Mouse (Mus musculus) common myeloid progenitor, adult 5-6 weeks (primary cell): ENCODE results near the gene Car8. TPM values are rescaled to one million over a fixed set of nuclear protein-coding genes. Genes with fewer than 3 reads are reported as not detected.

ENCODE experiments used
- ATAC-seq: replicated peaks from 2 replicates; pipeline ENCODE4 v1.8.0; 2016; ENCODE audit warnings: low read depth, mild to moderate bottlenecking, moderate TSS enrichment, inconsistent platforms; ENCODE audit not compliant: poor library complexity, severe bottlenecking
- total RNA-seq: library from RNA; stranded (forward); fragments of 200-1000, 187-1606 nt; gene quantifications from 2 replicates; pipeline ENCODE4 v1.2.3, GENCODE M21; 2017

Car8 gene
- total RNA-seq, result 0.18 and 0.68 TPM in 2 replicates

GRCm38 (mm10) chr4:8238560-8239305, at the start of gene Car8:
Car8 (minus strand) TSS chr4:8239041.
- ATAC-seq, result peak; percentile 88

- ATAC-seq, result peak; percentile 97
Observed at GRCm38 (mm10) chr4:8284934-8285333, 46.1 kb upstream of the Car8 start.

GRCm38 (mm10) chr4:8278159-8278558, 39.3 kb upstream of the Car8 start:
- ATAC-seq, result no peak

- ATAC-seq, result no peak
Observed at GRCm38 (mm10) chr4:8249805-8250204, 11.0 kb upstream of the Car8 start.

- no peak for ATAC-seq
Observed at GRCm38 (mm10) chr4:8245495-8246063, 6.7 kb upstream of the Car8 start.

GRCm38 (mm10) chr4:8245062-8245461, 6.2 kb upstream of the Car8 start:
- no peak for ATAC-seq

- no peak for ATAC-seq
Observed at GRCm38 (mm10) chr4:8239699-8240098, 858 bp upstream of the Car8 start.

GRCm38 (mm10) chr4:8239306-8239670, 447 bp upstream of the Car8 start:
- ATAC-seq, result no peak

GRCm38 (mm10) chr4:8232393-8233111, 6.3 kb downstream of the Car8 start:
- ATAC-seq, result peak; percentile 79

- no peak for ATAC-seq
Observed at GRCm38 (mm10) chr4:8231291-8231871, 7.5 kb downstream of the Car8 start.

- no peak for ATAC-seq
Observed at GRCm38 (mm10) chr4:8229661-8230298, 9.1 kb downstream of the Car8 start.

GRCm38 (mm10) chr4:8218941-8219340, 19.9 kb downstream of the Car8 start:
- ATAC-seq, result no peak

- peak; percentile 69 for ATAC-seq
Observed at GRCm38 (mm10) chr4:8218004-8218403, 20.8 kb downstream of the Car8 start.

GRCm38 (mm10) chr4:8217272-8217671, 21.6 kb downstream of the Car8 start:
- no peak for ATAC-seq

- ATAC-seq, result no peak
Observed at GRCm38 (mm10) chr4:8216551-8216950, 22.3 kb downstream of the Car8 start.

GRCm38 (mm10) chr4:8213661-8214060, 25.2 kb downstream of the Car8 start:
- no peak for ATAC-seq

- ATAC-seq, result no peak
Observed at GRCm38 (mm10) chr4:8212873-8213569, 25.8 kb downstream of the Car8 start.

GRCm38 (mm10) chr4:8210452-8210851, 28.4 kb downstream of the Car8 start:
- no peak for ATAC-seq

GRCm38 (mm10) chr4:8207924-8208323, 30.9 kb downstream of the Car8 start:
- ATAC-seq, result no peak
